Mouse (Mus musculus): ENCODE data around the gene Cacna1e.

- TF ChIP-seq CTCF (IDR thresholded peaks at IDR 0.05; ENCODE audit: extremely low read depth, insufficient read depth, low read length) (no peak), POLR2A (IDR thresholded peaks at IDR 0.05; ENCODE audit: extremely low read depth, insufficient read depth, low read length) (no peak)
Measured at GRCm38 (mm10) chr1:154909554-154909953, 25.3 kb upstream of the Cacna1e start.
